Mouse (Mus musculus) kidney, postnatal 0 days (tissue): ENCODE data around the gene Zfp961. TPM values are rescaled to one million over a fixed set of nuclear protein-coding genes. Genes with fewer than 3 reads are reported as not detected.
"Not testable (repeated sequence)": the region's sequence is repeated elsewhere in the genome, so short reads cannot be mapped to it uniquely, and the experiment has no call there.

Source experiments
- ATAC-seq: fragments of 200-750 bp; cut with Nextera tagmentation; replicated peaks from 2 replicates; pipeline ENCODE4 v1.8.0; 2017; ENCODE audit warnings: low read depth, moderate number of reproducible peaks, moderate TSS enrichment, moderate library complexity; ENCODE audit not compliant: low FRiP score
- DNase-seq: peaks from one replicate; pipeline ENCODE4 v3.0.0-alpha.2; 2016; ENCODE audit warnings: low spot score
- H3K27ac ChIP-seq: fragments of 300-500 bp; sonication (generic); 2 replicates; pipeline ENCODE4 v1.5.1; 2014; ENCODE audit warnings: mild to moderate bottlenecking
- H3K27me3 ChIP-seq: fragments of 300-500 bp; sonication (generic); 2 replicates; pipeline ENCODE4 v1.6.1; 2014; ENCODE audit warnings: low read length, mixed read lengths; ENCODE audit not compliant: insufficient read depth
- H3K36me3 ChIP-seq: fragments of 300-500 bp; sonication (generic); 2 replicates; pipeline ENCODE4 v1.6.1; 2014; ENCODE audit warnings: low read length, mixed read lengths; ENCODE audit not compliant: insufficient read depth
- H3K4me1 ChIP-seq: fragments of 300-500 bp; sonication (generic); replicated peaks from 2 replicates; pipeline ENCODE4 v1.6.1; 2014; ENCODE audit warnings: antibody characterized with exemption, low read length, mixed read lengths; ENCODE audit not compliant: insufficient read depth
- H3K4me2 ChIP-seq: fragments of 300-500 bp; sonication (generic); 2 replicates; pipeline ENCODE4 v1.6.1; 2014; ENCODE audit warnings: mild to moderate bottlenecking, low read length, moderate library complexity, mixed read lengths
- H3K4me3 ChIP-seq: fragments of 300-500 bp; sonication (generic); replicated peaks from 2 replicates; pipeline ENCODE4 v1.5.1; 2014; ENCODE audit warnings: low read depth, low read length
- H3K9ac ChIP-seq: fragments of 300-500 bp; sonication (generic); 2 replicates; pipeline ENCODE4 v1.6.1; 2014; ENCODE audit warnings: low read depth, low read length
- H3K9me3 ChIP-seq: fragments of 300-500 bp; sonication (generic); replicated peaks from 2 replicates; pipeline ENCODE4 v1.6.1; 2016; ENCODE audit warnings: low read length, inconsistent platforms, mixed read lengths
- CTCF ChIP-seq: IDR thresholded peaks from 2 replicates; pipeline ENCODE4 v1.5.1; 2016; ENCODE audit warnings: antibody characterized with exemption, low read depth, mild to moderate bottlenecking, moderate library complexity
- WGBS: fragments of 180-500 bp; shearing (Covaris S2); extraction: QIAGEN DNeasy Blood & Tissue Kit; methylation state at CpG from one replicate; pipeline ENCODE4 v1.1.7; 2014; 5-methylcytosine and 5-hydroxymethylcytosine counted together
- polyA plus RNA-seq: library from polyadenylated mRNA; unstranded; fragments of >200 nt; fragmentation: Nextera tagmentation; extraction: Ambion mirVana; gene quantifications from 2 replicates; pipeline ENCODE4 v1.2.1, GENCODE M21; 2015

Zfp961 gene
- polyA plus RNA-seq, 1 experiment from 2014 or later = 21.9 TPM

DNA sequence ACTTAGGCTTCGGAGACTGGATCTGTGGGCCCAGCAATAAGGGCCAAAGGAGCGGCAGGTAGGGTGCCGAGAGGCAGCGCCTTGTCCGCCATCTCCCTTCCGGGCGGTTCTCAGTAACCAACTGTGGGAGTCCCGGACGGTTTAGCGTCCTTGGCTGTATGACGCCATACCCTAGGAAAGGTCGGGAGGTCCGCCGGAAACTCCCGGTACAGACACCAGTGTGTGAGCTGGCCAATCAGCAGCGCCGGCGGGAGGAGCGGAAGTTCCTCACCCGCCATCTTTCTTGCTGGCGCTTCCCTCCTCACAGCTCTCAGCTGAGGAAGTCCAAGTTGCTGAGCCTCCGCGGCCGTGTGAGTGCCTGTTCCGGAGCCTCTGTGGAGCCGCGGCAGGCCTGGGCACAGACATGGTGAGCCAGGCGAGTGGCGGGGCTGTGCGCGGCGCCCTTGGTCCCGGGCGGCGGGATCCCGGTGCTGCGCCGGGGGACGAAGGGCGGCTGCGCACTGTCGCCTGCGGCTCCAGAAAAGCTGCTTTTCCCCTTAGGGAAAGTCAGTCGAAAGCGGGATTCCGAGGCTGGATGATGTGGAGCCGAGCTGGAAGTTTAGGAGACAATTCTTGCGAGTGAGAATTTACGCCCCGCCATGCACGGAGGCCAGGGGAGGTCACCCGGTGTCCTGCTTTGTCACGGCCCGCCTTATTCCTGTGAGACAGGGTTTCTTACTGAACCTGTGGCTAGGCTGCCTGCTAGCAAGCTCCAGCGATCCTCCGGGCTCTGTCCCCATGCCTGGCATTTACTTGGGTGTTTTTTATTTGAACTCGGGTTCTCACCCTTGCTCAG is 28.1 kb upstream of the Zfp961 start:
- DNase-seq (peak; percentile 98), ATAC-seq (peak; percentile 100)
- H3K9ac ChIP-seq = peak overlapping the region; percentile 84
- H3K4me2 ChIP-seq = peak overlapping the region; percentile 72
- no peak; the same call in 1 of the 2 replicates for TF ChIP-seq CTCF
- H3K27me3 ChIP-seq = no peaks in the 10 kb centered on the region
- H3K4me1 ChIP-seq = 0 out of 2 replicates have a peak, but pooled peaks cover 3% of the 10 kb centered on the region
- no peaks in the 10 kb centered on the region for H3K36me3 ChIP-seq
- peak overlapping the region; percentile 67 for H3K4me3 ChIP-seq
- no peaks in the 10 kb centered on the region for H3K9me3 ChIP-seq
- H3K27ac ChIP-seq = peak overlapping the region; percentile 98
- WGBS = under 1% methylated on average over 54 of the region's 57 CpGs

DNA sequence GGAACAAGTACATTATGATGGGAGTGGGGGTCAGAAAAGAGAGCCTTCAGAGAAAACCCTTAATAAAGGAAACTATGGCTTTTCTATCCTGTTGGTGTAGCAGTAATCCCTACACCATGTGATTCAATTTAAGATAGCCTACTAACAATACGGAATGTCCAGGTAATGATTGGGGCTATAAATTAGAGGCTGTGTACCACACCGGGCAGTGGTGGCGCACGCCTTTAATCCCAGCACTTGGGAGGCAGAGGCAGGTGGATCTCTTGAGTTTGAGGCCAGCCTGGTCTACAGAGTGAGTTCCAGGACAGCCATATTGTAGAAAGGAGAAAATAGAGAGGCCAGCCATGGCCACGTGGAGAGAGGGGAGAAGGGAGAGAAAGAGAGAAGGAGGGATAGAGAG is 25.0 kb upstream of the Zfp961 start:
- Histone ChIP-seq H3K27ac (no peak overlapping the region), H3K4me3 (no peak overlapping the region), H3K4me2 (no peak overlapping the region), H3K9ac (no peak overlapping the region), H3K4me1 (0 out of 2 replicates have a peak, but pooled peaks cover 3% of the 10 kb centered on the region), H3K9me3 (no peaks in the 10 kb centered on the region), H3K27me3 (no peaks in the 10 kb centered on the region), H3K36me3 (peaks cover 20% of the 10 kb centered on the region)
- DNase-seq (no peak), ATAC-seq (no peak)
- TF ChIP-seq CTCF = no peak
- 96% methylated on average over 5 of the region's 5 CpGs for WGBS

DNA sequence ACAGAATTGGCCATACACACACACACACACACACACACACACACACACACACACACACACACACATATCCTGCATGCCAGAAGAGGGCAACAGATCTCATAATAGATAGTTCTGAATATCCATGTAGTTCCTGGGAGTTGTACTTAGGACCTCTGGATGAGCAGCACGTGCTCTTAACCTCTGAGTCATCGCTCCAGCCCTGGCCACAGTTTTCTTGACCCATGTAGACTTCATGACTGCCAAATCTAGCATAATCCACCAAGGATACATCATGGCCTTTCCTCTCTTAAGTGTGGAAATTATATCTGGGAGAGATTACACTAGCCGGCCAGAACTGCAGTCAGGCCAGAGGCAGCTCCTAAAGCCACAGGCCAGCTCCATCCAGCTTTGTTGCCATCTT is 24.3 kb upstream of the Zfp961 start:
- H3K9ac ChIP-seq = no peak overlapping the region
- no peak overlapping the region for H3K4me3 ChIP-seq
- no peaks in the 10 kb centered on the region for H3K27me3 ChIP-seq
- H3K9me3 ChIP-seq = no peaks in the 10 kb centered on the region
- ATAC-seq (no peak), DNase-seq (no peak)
- peaks cover 22% of the 10 kb centered on the region for H3K36me3 ChIP-seq
- no peak for TF ChIP-seq CTCF
- 89% methylated on average over 3 of the region's 3 CpGs for WGBS
- 0 out of 2 replicates have a peak, but pooled peaks cover 3% of the 10 kb centered on the region for H3K4me1 ChIP-seq
- H3K4me2 ChIP-seq = no peak overlapping the region
- H3K27ac ChIP-seq = no peak overlapping the region

DNA sequence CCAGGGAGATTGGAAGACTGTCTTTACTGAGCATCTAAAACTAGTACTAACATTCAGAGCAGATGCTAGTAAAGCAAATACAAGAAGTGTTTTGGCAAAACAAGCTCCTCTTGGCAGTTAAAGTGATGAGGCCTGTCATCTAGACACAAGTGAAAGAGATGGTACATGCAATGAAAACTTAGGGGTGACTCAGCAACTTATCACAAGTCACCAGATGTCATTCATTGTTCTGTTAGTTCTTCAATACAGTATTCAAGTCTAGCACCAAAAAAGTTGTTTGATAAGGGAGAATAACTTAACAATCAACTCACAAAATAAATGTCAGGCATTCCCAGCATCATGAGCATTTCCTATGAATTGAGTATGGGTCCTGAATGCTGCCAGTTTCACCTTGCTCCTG is 23.1 kb upstream of the Zfp961 start:
- H3K27ac ChIP-seq = no peak overlapping the region
- H3K4me2 ChIP-seq = no peak overlapping the region
- no peak for TF ChIP-seq CTCF
- ATAC-seq = no peak
- 0 out of 2 replicates have a peak, but pooled peaks cover 3% of the 10 kb centered on the region for H3K4me1 ChIP-seq
- H3K9me3 ChIP-seq = no peaks in the 10 kb centered on the region
- peaks cover 23% of the 10 kb centered on the region for H3K36me3 ChIP-seq
- no peaks in the 10 kb centered on the region for H3K27me3 ChIP-seq
- H3K4me3 ChIP-seq = no peak overlapping the region
- H3K9ac ChIP-seq = no peak overlapping the region
- no peak for DNase-seq

DNA sequence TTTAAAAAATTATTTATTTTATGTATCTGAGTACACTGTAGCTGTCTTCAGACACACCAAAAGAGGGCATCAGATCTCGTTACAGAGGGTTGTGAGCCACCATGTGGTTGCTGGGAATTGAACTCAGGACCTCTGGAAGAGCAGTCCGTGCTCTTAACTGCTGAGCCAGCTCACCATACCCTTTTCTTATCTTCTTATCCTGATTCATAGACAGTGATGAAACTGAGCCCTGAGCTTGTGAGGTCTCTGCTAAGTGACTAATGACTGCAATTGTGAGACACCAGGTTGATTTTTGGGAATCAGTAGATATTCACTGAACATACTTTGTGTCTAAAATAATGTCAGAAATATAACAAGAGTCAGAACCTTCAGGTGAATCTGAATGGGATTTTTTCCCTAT is 12.8 kb upstream of the Zfp961 start:
- not testable (repeated sequence) for H3K9ac ChIP-seq, H3K4me1 ChIP-seq, H3K4me3 ChIP-seq, H3K4me2 ChIP-seq, H3K27ac ChIP-seq, DNase-seq, H3K27me3 ChIP-seq, H3K9me3 ChIP-seq, ATAC-seq, H3K36me3 ChIP-seq
- WGBS = 92% methylated on average over 2 of the region's 2 CpGs

DNA sequence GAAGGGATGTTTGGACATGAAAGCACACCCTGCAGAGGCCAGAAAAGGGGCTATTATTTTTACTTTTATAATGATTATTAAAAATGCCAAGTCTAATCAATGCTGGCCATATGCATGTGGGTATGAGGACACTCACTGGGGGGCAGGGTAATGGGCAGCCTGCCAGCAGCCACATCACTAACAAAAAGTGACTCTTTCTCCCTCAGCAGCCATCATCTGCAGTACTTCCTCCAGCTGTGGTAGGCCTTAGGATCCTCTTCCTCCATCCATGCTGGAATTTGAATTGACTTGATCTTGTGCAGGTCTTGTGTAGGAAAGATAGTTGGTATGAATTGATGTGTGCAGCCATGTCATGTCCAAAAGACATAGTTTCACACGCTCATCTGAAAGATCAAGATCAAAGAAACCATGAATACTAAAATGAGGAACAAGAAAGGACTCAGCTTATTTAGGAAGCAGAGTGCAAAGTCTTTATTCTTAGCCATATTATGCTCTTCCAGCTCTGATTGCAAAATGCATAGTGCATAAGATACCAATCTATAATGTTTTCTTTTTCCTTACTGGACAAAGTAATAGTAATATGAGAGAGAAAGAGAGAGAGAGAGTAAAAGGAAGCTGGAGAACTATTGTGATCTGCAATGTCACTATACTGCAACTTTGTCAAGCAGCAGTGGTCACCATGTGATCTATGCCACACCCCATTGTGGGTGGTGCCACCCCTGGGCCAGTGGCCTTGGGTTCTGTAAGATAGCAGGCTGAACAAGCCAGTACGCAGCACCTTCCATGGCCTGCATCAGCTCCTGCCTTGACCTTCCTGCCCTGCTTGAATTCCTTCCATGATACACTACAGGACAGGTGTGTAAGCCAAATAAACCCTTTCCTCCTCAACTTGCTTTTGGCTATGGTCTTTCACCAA is 10.3 kb upstream of the Zfp961 start:
- TF ChIP-seq CTCF = no peak
- no peak overlapping the region for H3K4me3 ChIP-seq
- ATAC-seq = no peak
- H3K27me3 ChIP-seq = no peaks in the 10 kb centered on the region
- 75% methylated on average over 2 of the region's 2 CpGs for WGBS
- no peaks in the 10 kb centered on the region for H3K9me3 ChIP-seq
- H3K27ac ChIP-seq = no peak overlapping the region
- no peaks in the 10 kb centered on the region for H3K4me1 ChIP-seq
- no peak for DNase-seq
- H3K4me2 ChIP-seq = no peak overlapping the region
- no peak overlapping the region for H3K9ac ChIP-seq
- no peaks in the 10 kb centered on the region for H3K36me3 ChIP-seq
